Mouse (Mus musculus) thymus, adult 18-20 months (tissue): ENCODE results near the gene Bcl2l2.

Experiments
- DNase-seq, 2 experiments: peaks; one replicate each; pipeline ENCODE4 v3.0.0; 2022; ENCODE audit warnings: mixed read lengths in 2 of 2

Bcl2l2 gene

DNA sequence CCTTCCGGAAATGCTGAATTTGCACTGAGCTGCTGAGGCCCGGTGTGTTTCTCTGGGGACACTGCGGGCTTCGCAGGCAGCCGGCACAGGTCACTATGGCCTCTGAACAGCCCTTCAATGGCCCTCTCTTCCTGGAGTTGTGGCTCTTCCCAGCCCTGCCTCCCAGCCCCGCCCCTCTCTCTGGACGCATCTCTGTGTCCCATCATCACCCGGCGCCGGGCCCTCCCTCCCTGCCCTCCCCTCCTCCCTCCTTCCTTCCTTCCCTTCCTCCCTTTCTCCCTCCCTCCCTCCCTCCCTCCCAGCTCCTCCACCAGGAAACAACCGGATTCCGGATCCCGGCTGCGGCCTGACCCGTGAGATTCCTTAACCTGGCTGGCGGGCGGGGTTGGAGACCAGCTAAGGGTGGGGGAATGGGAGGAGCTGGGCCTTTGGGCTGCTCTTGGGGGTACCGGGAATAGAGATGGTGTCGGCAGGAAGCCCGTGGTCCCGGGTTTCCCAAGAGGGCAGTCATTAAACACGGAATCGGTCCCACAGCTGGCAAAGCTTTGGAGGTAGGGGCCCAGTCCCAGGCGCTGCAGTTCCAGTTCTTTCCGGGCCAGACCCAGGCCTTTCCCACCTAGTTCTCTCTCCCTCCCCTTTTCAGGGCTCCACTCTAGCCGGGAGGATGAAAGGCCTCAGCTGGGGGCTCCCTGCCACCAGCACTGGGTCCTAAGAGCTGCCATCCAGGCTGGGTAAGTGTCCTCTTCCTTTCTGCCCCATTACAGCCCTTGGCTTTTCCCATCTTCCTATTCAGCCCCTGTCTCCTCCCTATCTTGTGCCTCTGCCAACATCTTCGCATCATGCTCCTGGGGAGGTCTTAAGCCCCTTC, at the start of gene Bcl2l2, which contains the start of gene Gm20521:
Gene Bcl2l2 (plus strand): TSS at position 224 of the 868 bp plus-strand sequence.
Gene Gm20521 (plus strand): TSS at position 288 of the 868 bp plus-strand sequence.
- peak in 1 of 2 experiments; percentile 28 for DNase-seq

DNA sequence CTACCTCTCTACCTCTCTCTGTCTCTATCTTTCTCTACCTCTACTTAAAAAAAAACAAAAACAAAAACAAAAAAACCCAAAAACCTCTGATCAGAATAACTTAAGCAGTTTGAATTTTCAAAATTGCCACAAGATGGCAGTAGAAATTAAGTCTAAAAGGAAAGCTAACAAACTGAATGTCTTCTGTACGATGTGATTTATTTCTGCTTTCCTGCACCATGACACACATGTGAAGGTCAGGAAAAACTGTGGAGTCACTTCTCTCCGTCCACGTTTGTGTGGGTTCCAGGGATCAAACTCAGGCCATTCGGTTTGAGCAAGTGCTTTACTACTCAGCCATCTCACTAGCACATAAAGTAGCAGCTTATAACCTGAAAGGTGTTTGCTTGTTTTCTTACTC, 39.7 kb upstream of the Bcl2l2 start:
- DNase-seq: no peak

DNA sequence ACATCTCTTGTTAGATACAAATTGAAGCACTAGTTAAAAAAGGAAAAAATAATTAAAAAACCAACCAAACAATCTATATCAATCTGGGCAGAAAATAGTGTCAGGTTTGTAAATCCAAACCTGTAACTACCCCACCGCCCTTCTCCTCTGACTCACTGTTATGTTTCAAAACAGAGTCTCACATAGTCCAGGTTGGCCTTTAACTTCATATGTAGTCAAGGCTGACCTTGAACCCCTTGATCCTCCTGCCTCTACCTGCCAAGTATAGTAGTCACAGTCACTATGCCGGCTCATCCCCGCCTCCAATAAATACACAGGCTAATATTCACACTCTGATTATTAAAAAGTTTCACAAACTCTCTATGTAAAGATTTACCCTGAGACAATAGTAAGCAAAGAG, 27.5 kb upstream of the Bcl2l2 start:
- DNase-seq: no peak

DNA sequence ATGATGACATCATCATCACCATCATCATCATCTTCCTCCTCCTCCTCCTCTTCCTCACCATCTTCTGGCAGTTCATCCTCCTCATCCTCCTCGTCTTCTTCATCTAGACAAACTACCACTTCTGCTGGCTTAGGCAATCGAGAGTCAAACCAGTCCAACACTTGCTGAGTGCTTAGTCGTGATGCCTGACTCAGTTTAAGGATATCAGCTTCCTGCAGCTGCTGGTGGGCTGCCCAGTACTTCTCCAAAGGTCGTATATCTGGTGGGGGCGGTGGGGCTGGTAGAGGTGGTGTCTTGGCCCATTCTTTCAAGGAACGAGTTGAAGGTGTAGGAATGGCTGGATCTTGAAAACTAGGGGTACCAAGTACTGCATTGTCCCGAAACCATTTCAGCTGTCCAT, 26.5 kb upstream of the Bcl2l2 start:
- DNase-seq: no peak

DNA sequence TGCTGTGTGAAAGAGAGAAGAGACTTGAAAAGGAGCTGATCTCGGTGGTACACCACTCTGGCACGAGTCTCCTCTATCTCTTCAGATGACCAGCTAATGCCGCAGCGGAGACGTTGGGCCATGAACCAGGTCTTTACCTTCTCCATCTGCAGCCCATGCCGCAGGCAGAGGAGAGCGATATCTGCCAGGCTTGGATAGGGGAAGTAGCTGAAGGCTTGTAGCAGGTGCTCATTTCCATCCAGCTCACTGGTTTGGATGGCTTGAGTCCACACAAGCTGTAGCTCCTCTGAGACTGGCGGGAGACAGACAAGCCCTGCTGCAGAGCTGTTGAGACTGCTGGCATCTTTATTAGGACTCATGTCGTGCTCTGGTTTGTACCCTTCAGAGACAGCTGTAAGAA, 25.3 kb upstream of the Bcl2l2 start:
- no peak for DNase-seq

DNA sequence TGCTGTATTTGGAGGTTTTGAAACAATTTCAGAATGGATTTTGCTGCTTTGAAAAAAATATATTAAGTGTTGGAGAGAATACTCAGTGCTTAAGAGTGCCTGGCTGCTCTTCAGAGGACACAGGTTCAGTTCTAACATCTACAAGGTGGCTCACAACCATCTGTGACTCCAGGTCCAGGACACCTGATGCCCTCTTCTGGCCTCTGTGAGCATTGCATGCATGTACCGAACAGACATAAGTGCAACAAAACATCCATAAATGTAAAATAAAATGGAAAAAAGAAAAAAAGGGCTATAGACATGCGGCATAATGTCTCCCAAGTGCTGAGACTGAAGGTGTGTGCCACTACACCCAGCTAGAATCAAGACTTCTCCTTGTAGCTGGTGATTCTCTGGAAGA, 22.7 kb upstream of the Bcl2l2 start:
- peak in 1 of 2 experiments; percentile 19 for DNase-seq

DNA sequence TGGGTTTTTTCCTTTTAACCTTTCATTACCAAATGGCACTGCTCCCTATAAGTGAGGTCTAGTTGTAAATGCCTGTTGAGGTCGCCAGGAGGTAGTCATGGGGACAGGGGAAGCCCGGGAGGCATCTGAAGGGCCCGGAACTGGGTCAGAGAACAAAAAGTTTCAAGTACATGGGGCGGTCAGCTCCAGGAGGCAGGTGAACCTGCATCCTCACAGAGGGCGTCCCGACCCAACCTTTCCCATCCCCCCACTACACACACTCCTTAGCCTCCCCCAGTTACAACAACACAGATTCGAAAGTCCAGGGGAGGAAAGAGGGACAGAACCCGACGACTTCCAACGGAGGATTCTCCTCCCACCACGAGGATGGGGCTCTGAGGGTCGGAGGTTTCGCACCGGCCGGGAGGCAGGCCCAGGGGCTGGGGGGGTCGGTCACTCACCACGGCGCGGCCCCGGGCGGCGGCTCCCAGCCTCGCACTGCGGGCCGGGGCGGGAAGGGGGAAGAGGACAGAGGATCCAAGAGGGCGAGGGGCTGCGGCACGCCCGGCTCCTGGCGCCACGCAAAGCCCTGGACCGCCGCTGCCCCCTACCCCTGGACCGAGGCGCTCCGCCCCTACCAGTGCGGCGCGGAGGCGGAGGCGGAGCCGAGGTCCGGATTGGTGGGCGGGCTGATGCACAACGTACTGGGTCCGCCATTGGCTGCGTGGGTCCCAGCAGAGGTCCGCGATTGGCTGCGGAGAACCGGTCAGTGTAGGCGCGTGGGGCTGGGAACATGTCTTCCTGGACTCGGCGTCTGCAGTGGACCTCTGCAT, 19.5 kb upstream of the Bcl2l2 start:
- DNase-seq: peak; percentile 76 to 78

DNA sequence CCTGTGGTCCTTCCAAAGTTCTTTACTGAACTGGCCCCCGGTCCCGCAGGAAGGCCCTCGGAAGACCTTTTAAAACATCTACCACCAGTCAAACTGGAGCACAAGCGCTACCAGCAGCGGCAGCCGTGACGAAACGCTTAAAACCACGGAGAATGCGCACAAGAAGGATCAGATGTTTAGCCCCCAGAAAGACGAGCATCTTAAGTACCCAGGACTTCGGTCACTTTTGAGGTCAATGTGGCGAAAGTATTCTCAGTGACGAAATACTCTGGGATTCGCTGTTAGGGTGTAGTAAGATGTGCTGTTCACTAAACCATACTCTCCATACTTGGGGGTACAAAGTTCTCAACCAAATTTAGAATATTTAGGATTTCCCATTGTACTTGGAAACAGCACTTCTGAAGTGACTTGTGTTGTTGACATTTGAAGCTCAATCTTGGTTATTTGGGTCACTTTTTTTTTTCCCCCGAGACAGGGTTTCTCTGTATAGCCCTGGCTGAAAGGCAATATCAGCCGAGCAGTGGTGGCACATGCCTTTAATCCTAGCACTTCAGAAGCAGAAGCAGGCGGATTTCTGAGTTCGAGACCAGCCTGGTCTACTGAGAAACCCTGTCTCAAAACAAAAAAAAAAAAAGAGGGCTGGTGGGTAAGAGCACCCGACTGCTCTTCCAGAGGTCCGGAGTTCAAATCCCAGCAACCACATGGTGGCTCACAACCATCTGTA, 18.7 kb upstream of the Bcl2l2 start:
- no peak for DNase-seq

DNA sequence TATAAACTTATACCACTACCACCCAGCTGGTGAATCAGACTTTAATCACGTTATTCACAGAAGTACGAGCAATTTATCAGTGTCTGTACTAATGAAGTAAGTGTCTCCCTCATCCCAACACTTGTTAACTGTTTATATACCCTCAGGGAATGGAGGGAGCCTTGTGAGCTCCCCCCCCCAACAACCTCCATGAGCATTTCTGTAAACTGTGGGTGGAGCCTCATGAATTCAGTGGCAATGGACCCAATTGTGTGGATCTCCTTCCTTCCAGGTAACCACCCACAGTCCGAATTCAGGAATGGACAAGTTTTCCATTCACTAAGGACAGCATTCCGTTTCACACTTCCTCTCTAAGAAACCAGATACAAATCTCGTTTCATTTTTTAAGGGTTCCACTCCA, 17.6 kb upstream of the Bcl2l2 start:
- DNase-seq: no peak

DNA sequence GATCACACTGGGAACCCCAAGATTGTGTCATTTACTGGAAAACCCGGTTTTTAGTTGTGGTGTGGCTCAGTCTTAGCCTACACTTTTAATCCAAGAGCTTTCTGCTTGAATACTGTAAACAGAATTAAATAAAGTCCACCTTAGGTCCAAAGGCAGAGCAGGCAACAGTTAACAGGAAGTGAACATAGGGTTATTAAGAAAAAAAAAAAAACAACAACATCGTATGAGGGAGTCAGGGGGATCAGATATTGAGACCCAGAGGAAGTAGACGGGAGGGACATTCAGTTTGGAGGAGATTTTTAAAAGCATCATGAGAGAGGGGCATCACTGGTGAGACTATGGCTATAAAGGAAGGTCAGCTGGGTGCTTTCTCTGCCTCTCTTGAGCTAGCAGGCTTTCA, 16.9 kb upstream of the Bcl2l2 start:
- no peak for DNase-seq

DNA sequence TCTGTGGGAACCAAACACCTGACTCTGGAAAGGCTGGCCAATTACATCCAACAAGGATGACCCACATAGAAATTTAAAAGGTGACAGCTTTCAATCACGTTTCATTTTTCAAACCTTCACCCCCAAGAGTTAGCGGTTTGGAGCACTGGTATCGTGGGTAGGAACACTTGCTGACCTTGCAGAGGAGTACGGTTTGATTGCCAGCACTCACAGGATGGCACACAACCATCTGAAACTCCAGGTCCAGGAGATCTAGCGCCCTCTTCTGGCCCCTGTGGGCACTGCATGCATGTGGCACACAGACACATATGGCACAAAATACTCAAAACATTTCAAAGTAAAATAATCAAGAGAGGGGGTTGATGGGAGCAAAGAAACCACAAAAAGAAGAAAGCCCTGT, 16.2 kb upstream of the Bcl2l2 start:
- no peak for DNase-seq

DNA sequence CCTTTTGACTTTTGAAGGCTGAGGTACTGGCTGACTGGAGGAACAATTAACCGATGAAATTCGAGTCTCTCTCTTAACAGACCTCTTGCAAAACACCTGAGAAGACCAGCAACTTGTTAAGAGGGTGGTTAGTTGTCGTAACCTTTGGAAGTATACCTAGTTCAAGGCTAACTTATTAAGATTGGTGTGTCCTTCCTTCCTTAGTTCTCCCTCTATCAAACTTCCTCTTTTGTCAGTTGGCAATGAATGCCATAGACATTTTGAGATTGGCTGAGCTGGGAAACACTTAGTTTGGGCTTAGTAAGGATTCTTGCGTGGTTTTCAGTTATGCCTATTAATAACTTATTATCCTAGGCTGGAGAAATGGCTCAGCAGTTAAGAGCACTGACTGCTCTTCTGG, 15.2 kb upstream of the Bcl2l2 start:
- DNase-seq: no peak

DNA sequence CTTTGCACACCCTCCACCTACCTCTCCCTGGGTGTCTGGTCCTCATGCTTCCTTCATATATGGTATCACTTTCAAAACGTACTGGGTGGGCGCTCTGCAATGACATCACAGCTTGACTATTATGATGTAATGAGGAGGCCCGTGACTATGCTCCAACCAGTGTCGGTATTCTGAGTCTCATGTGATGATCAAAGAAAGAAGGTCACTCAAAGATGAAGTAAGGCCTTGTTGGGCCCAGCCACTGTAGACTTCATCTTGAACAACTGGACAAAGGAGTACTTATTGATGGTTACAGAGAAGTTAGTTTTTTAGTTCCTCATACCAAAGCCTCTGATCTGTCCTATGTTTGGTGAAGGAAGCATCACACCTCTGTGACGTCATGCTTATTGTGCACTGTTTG, 12.3 kb upstream of the Bcl2l2 start, which contains the start of gene Homez:
Gene Homez (minus strand): TSS at position 101 of the 400 bp plus-strand sequence.
- no peak for DNase-seq

DNA sequence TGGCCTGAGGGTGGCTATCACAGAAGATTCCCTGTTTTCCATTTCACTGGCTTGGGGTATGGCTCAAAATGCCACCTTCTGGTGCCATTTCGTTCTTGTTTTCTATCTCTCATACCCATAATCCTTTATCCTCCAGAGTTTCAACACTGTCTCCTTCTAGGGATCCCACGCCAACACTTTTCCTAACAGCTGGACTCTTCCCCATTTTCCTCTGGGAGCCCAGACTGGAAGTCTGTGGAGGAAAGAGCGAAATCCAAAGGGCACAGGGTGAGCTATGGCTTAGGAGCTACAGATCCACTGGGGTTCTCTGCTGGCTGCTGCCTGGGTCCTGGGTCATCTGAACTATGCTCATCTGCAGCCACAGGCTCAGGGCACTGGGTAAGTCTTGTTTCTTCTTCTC, 9.0 kb upstream of the Bcl2l2 start:
- DNase-seq: no peak

DNA sequence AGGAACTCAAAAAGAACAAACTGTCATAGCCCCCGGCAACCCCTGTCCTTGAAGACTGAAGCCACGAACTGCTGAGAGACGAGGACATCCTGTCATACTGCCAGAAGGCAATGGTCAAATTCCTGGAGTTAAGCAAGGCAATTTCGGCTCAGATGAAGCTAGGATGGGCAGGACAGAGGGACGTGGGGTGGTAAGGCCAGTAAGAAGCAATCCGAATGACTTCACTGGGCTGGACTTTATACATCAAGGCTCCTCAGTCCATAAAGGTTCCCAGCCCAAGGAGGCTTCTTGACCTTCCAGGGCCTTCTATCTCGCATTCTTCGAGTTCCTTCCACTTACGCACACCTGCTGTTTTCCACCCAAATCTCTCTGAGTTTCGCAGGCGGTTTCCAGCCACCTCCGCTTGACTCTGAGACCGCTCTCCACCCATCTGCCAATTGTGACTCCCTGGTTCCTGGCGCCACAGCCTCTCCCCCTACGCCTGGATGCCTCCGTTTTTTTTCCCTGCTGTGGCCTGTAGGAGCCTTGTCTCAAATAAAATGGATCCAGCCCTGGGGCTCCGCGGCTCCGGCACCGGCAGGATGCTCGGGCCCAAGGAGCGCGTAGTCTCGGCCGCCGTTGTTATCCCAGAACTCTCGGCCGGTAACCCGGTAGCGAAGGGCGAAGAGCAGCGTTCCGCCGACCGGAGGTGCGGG, 7.2 kb upstream of the Bcl2l2 start:
- no peak for DNase-seq

DNA sequence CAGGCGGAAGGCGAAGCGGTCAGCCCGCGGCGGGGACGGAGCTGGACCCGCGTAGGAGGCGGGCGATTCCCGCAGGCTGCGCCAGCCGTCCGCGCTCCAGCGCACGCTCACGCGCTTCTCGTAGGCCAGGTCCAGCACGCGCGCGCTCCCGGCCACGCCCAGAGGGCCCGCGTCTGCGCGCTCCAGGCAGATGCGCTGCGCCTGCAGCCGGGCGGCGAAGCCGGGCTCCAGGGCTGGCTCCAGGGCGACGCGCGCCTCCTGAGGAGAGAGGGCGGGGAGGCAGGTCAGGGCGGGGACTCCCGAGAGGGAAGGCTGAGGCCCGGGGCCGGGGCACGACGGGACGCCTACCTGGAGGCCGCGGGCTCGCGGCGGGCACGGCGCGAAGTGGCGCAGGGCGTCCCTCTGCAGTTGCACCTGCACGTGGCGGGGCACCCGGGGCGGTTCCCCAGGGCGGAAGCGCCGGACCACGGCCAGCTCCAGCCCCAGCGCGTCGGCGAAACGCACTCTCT, 6.6 kb upstream of the Bcl2l2 start:
- peak; percentile 71 to 78 for DNase-seq

DNA sequence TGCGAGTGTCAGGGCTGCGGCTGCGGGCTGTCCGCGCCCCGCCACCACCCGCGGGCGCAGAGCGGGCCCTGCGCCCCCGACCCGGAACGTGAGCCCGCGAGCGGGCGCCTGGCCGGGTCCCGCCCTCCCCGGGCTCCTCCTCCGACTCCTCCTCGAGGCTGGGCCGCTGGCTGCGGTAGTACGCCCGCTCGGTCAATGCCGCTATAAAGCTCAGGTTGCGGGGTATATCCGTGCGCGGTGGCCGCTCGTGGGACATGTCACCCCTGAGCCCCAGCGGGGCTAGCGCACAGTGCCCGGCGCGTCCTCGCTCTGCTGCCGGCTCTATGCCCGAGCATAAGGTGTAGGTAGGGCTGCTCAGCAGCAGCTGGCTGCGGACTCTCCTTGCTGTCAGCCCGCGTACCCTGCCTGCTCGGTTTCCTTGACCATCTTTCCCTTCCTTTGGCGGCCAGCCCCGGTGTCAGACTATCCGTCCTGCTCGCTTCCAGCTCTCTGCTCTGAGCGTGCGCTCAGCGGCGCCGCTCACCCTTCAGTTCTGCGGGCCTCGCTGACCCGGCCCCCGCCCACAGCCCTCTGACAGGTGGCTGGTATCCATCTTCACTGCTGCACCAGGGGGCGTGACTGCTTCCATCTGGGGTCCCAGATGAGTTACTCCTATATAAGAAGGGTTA, 6.0 kb upstream of the Bcl2l2 start, which contains the start of gene Ppp1r3e:
Gene Ppp1r3e (minus strand): TSS at position 503 of the 668 bp plus-strand sequence.
- DNase-seq: peak; percentile 45 to 54

DNA sequence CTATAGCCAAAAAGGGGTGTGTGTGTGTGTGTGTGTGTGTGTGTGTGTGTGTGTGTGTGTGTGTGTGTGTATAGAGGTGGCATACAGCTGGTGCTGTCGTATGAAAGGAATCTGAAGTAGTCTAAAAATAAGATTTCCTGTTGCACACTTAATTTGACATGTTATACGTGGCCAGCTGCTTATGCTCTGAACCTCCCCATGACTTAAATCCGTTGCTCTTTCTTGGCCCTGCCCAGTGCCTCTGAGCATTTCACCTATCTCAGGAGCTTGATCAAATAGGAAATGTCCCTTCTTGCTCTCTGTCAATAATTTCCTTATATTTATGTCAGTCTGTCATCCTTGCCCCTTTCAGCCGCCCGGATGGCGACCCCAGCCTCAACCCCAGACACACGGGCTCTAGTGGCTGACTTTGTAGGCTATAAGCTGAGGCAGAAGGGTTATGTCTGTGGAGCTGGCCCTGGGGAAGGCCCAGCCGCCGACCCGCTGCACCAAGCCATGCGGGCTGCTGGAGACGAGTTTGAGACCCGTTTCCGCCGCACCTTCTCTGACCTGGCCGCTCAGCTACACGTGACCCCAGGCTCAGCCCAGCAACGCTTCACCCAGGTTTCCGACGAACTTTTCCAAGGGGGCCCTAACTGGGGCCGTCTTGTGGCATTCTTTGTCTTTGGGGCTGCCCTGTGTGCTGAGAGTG, 990 bp downstream of the Bcl2l2 start:
- no peak for DNase-seq

DNA sequence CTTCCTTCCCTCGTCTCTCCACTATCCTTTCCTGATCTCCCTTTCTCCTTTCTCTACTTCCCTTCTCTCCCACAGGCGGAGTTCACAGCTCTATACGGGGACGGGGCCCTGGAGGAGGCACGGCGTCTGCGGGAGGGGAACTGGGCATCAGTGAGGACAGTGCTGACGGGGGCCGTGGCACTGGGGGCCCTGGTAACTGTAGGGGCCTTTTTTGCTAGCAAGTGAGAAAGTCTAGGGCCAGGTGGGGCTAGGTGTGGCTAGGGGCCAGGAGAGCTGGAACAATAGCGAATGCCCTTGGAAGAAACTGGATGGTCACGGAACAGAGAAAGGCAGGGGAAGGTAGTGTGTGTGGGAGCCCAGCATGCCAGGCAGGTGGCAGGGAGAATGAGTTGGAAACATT, 2.1 kb downstream of the Bcl2l2 start:
- DNase-seq: no peak

DNA sequence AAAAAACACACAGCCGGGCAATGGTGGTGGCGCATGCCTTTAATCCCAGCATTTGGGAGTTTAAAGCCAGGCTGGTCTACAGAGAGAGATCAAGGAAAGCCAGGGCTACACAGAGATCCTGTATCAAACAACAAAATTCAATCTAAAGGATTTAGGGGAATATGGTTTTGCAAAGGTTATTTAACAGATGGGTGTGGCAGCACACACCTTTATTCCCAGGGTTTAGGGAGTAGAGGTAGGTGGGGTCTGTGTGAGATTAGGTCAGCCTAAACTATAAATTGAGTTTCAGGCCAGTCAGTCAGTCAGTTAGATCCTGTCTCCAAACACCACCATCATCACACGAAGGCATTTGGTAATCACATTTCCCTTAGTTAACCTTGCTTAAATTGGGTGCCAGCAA, 9.0 kb downstream of the Bcl2l2 start, which contains the start of gene Pabpn1:
Gene Pabpn1 (plus strand): TSS at position 301 of the 400 bp plus-strand sequence.
- no peak for DNase-seq
